ENCODE assay signal across 31 mouse cellular contexts in genomic region chr5:33044636-33045315, GRCm38 (mm10). TPM values are rescaled to one million over a fixed set of nuclear protein-coding genes. Genes with fewer than 3 reads are reported as not detected.
DNase-seq lines count a peak whose midpoint lies in the region; ATAC-seq and TF ChIP-seq lines count a peak whose summit lies in the region.
"Had no signal": no experiment of that assay in that cellular context is flagged by ENCODE, and none has a peak within 500 bp of the region (broad histone marks: within the 10 kb centered on the region; RNA-seq: fewer than 3 reads in every experiment).

No protein-coding gene starts in this region.

- TF ChIP-seq CTCF in intestine, postnatal 0 days (IDR thresholded peaks at IDR 0.05; ENCODE audit: low read depth), result peak; percentile 51
- 0 out of 2 replicates have a peak, but pooled peaks have one; percentile 5 for TF ChIP-seq CTCF in liver, adult 2 months (IDR thresholded peaks at IDR 0.05; ENCODE audit: low read depth, low read length)
- TF ChIP-seq CTCF in ES-Bruce4 (IDR thresholded peaks at IDR 0.05; ENCODE audit: low read depth, low read length), result peak; percentile 34

- no peak for ATAC-seq in intestine, postnatal 0 days
- no peak for ATAC-seq in intestine, embryonic 16.5 days
- ATAC-seq in liver, embryonic 11.5 days (replicated peaks; ENCODE audit: low FRiP score), result no peak
- ATAC-seq: forebrain, embryonic 15.5 days; midbrain, embryonic 15.5 days had no signal

- DNase-seq in liver, adult 2 months (ENCODE audit: extremely low read depth, low read depth, low spot score), result no peak
- DNase-seq in liver, embryonic 11.5 days (ENCODE audit: low spot score), result no peak
- DNase-seq in ZHBTc4 (ENCODE audit: low read depth, low spot score), result peak; percentile 89
- no peak for DNase-seq in adrenal gland, postnatal 10 days
- DNase-seq: adrenal gland, postnatal 36 days; cerebellum, adult 11 months; cerebellum, adult 9-11 months; gastrocnemius, postnatal 10 days; heart, postnatal 10 days; layer of hippocampus, adult 9-11 months; liver, embryonic 13.5 days; lung, postnatal 36 days; right cerebral cortex, postnatal 14 days; spleen, adult 18-20 months; thymus, postnatal 25 days had no signal

- WGBS in intestine, postnatal 0 days, result 90% methylated on average over 12 of the region's 12 CpGs
- 91% methylated on average over 12 of the region's 12 CpGs for WGBS in intestine, embryonic 16.5 days
- 95% methylated on average over 12 of the region's 12 CpGs for WGBS in liver, adult 2 months
- 92% methylated on average over 12 of the region's 12 CpGs for WGBS in liver, embryonic 11.5 days

- no peak overlapping the region for H3K9ac ChIP-seq in intestine, postnatal 0 days (ENCODE audit: low read depth, low read length)
- no peak overlapping the region for H3K9ac ChIP-seq in intestine, embryonic 16.5 days (ENCODE audit: low read depth, low read length)
- H3K9ac ChIP-seq in liver, adult 2 months (ENCODE audit: low read depth, low read length), result no peak overlapping the region
- no peak overlapping the region for H3K9ac ChIP-seq in liver, embryonic 11.5 days (ENCODE audit: low read depth, low read length)
- H3K9ac ChIP-seq in ES-Bruce4 (ENCODE audit: low read depth, poor library complexity, severe bottlenecking), result no peak overlapping the region
- H3K9ac ChIP-seq: embryonic facial prominence, embryonic 15.5 days; forebrain, embryonic 15.5 days; heart, embryonic 12.5 days; liver, embryonic 13.5 days; lung, embryonic 15.5 days; midbrain, embryonic 15.5 days; neural tube, embryonic 12.5 days had no signal

- TF ChIP-seq EP300 in ES-Bruce4 (IDR thresholded peaks at IDR 0.05; ENCODE audit: insufficient read depth, low read depth, low read length), result no peak

- no peak overlapping the region for H3K4me2 ChIP-seq in intestine, postnatal 0 days (replicated peaks; ENCODE audit: low read depth)
- no peak overlapping the region for H3K4me2 ChIP-seq in intestine, embryonic 16.5 days (ENCODE audit: low read depth, low read length)
- no peak overlapping the region for H3K4me2 ChIP-seq in liver, embryonic 11.5 days
- H3K4me2 ChIP-seq: embryonic facial prominence, embryonic 15.5 days; forebrain, embryonic 15.5 days; heart, embryonic 12.5 days; liver, embryonic 13.5 days; lung, embryonic 15.5 days; midbrain, embryonic 15.5 days; neural tube, embryonic 12.5 days had no signal

- H3K4me3 ChIP-seq in intestine, postnatal 0 days (ENCODE audit: low read depth, low read length), result no peak overlapping the region
- H3K4me3 ChIP-seq in intestine, embryonic 16.5 days (ENCODE audit: low read length), result no peak overlapping the region
- H3K4me3 ChIP-seq in liver, adult 2 months (ENCODE audit: insufficient read depth, low read depth, low read length), result no peak overlapping the region
- H3K4me3 ChIP-seq in liver, embryonic 11.5 days (ENCODE audit: low read depth, low read length), result no peak overlapping the region
- H3K4me3 ChIP-seq in ES-Bruce4 (ENCODE audit: low read depth, low read length), result no peak overlapping the region
- H3K4me3 ChIP-seq: embryonic facial prominence, embryonic 15.5 days; forebrain, embryonic 15.5 days; heart, embryonic 12.5 days; left cerebral cortex, adult 2 months; liver, embryonic 13.5 days; lung, embryonic 15.5 days; midbrain, embryonic 15.5 days; neural tube, embryonic 12.5 days had no signal

- no peaks in the 10 kb centered on the region for H3K36me3 ChIP-seq in intestine, postnatal 0 days (ENCODE audit: control insufficient read depth, insufficient read depth)
- no peaks in the 10 kb centered on the region for H3K36me3 ChIP-seq in intestine, embryonic 16.5 days (ENCODE audit: control insufficient read depth, insufficient read depth, low read length)
- H3K36me3 ChIP-seq in liver, adult 2 months (ENCODE audit: control insufficient read depth, insufficient read depth, low read length), result no peaks in the 10 kb centered on the region
- H3K36me3 ChIP-seq in liver, embryonic 11.5 days (ENCODE audit: control insufficient read depth, insufficient read depth, low read length), result no peaks in the 10 kb centered on the region
- H3K36me3 ChIP-seq in ES-Bruce4 (ENCODE audit: control insufficient read depth, insufficient read depth, low read length, poor library complexity, severe bottlenecking), result no peaks in the 10 kb centered on the region
- H3K36me3 ChIP-seq: embryonic facial prominence, embryonic 15.5 days; forebrain, embryonic 15.5 days; G1E; heart, embryonic 12.5 days; liver, embryonic 13.5 days; lung, embryonic 15.5 days; midbrain, embryonic 15.5 days; neural tube, embryonic 12.5 days had no signal

- no peaks in the 10 kb centered on the region for H3K27me3 ChIP-seq in intestine, postnatal 0 days (replicated peaks; ENCODE audit: control insufficient read depth, insufficient read depth, low read length)
- H3K27me3 ChIP-seq in intestine, embryonic 16.5 days (replicated peaks; ENCODE audit: control insufficient read depth, insufficient read depth, low read length), result no peaks in the 10 kb centered on the region
- no peaks in the 10 kb centered on the region for H3K27me3 ChIP-seq in liver, adult 2 months (ENCODE audit: control insufficient read depth, insufficient read depth, low read length)
- H3K27me3 ChIP-seq in liver, embryonic 11.5 days (replicated peaks; ENCODE audit: control insufficient read depth, insufficient read depth, low read length), result no peaks in the 10 kb centered on the region
- no peaks in the 10 kb centered on the region for H3K27me3 ChIP-seq in ES-Bruce4 (ENCODE audit: control insufficient read depth, insufficient read depth, low read length, poor library complexity, severe bottlenecking)
- H3K27me3 ChIP-seq: forebrain, embryonic 15.5 days; heart, embryonic 12.5 days; lung, embryonic 15.5 days; midbrain, embryonic 15.5 days; neural tube, embryonic 12.5 days had no signal

- peaks cover 4% of the 10 kb centered on the region; the same call in 1 of the 2 replicates for H3K4me1 ChIP-seq in intestine, postnatal 0 days (replicated peaks; ENCODE audit: control insufficient read depth, insufficient read depth, low read length)
- no peaks in the 10 kb centered on the region for H3K4me1 ChIP-seq in intestine, embryonic 16.5 days (ENCODE audit: control insufficient read depth, insufficient read depth, low read length)
- H3K4me1 ChIP-seq in liver, adult 2 months (ENCODE audit: control insufficient read depth, insufficient read depth, low read length), result no peaks in the 10 kb centered on the region; the same call in 1 of the 2 replicates
- no peaks in the 10 kb centered on the region for H3K4me1 ChIP-seq in liver, embryonic 11.5 days (replicated peaks; ENCODE audit: control insufficient read depth, insufficient read depth, low read length)
- no peaks in the 10 kb centered on the region for H3K4me1 ChIP-seq in ES-Bruce4 (ENCODE audit: control insufficient read depth, insufficient read depth, low read length)
- H3K4me1 ChIP-seq: embryonic facial prominence, embryonic 15.5 days; lung, embryonic 15.5 days; midbrain, embryonic 15.5 days; neural tube, embryonic 12.5 days had no signal

- H3K79me2 ChIP-seq in liver, adult 2 months (ENCODE audit: control insufficient read depth, insufficient read depth, low read length), result no peaks in the 10 kb centered on the region

- no peaks in the 10 kb centered on the region for H3K9me3 ChIP-seq in intestine, postnatal 0 days (ENCODE audit: control insufficient read depth)
- H3K9me3 ChIP-seq in intestine, embryonic 16.5 days (ENCODE audit: control insufficient read depth, low read length), result peaks cover 3% of the 10 kb centered on the region; the same call in 1 of the 2 replicates
- no peaks in the 10 kb centered on the region for H3K9me3 ChIP-seq in liver, embryonic 11.5 days (ENCODE audit: control insufficient read depth, low read length)
- H3K9me3 ChIP-seq in ES-Bruce4 (replicated peaks; ENCODE audit: control insufficient read depth, insufficient read depth, low read length, poor library complexity, severe bottlenecking), result no peaks in the 10 kb centered on the region
- H3K9me3 ChIP-seq: embryonic facial prominence, embryonic 15.5 days; forebrain, embryonic 15.5 days; liver, embryonic 13.5 days; lung, embryonic 15.5 days; midbrain, embryonic 15.5 days; neural tube, embryonic 12.5 days had no signal

- TF ChIP-seq POLR2A in liver, adult 2 months (IDR thresholded peaks at IDR 0.05; ENCODE audit: extremely low read depth, insufficient read depth, low read length), result no peak
- no peak for TF ChIP-seq POLR2A in ES-Bruce4 (IDR thresholded peaks at IDR 0.05; ENCODE audit: insufficient read depth, low read length)

- H3K27ac ChIP-seq in intestine, postnatal 0 days (ENCODE audit: low read depth, low read length), result no peak overlapping the region
- no peak overlapping the region for H3K27ac ChIP-seq in intestine, embryonic 16.5 days (ENCODE audit: low read length)
- H3K27ac ChIP-seq in liver, adult 2 months (replicated peaks; ENCODE audit: insufficient read depth, low read depth, low read length), result no peak overlapping the region
- H3K27ac ChIP-seq in liver, embryonic 11.5 days (ENCODE audit: low read depth, low read length), result no peak overlapping the region
- no peak overlapping the region for H3K27ac ChIP-seq in ES-Bruce4 (ENCODE audit: insufficient read depth, low read length)
- H3K27ac ChIP-seq: embryonic facial prominence, embryonic 15.5 days; forebrain, embryonic 15.5 days; left cerebral cortex, adult 2 months; liver, embryonic 13.5 days; lung, embryonic 15.5 days; midbrain, embryonic 15.5 days; neural tube, embryonic 12.5 days had no signal

RNA-seq across cellular contexts. Expression of gene Ywhah, which starts 26.2 kb away (rescaled TPM):
- polyA plus RNA-seq in intestine, postnatal 0 days (2015; fragmentation: Nextera tagmentation; extraction: Ambion mirVana), result 253 and 260 TPM in 2 replicates
- 408 and 430 TPM in 2 replicates for polyA plus RNA-seq in intestine, embryonic 16.5 days (2015; fragmentation: Nextera tagmentation; extraction: Ambion mirVana)
- total RNA-seq in liver, adult 2 months (2014; rRNA removed), result 23.4 and 26.7 TPM in 2 replicates
- 29.5 and 31.2 TPM in 2 replicates for polyA plus RNA-seq in liver, adult 2 months (2012; rRNA removed)
- 361 and 380 TPM in 2 replicates for polyA plus RNA-seq in liver, embryonic 11.5 days (2014; fragmentation: Nextera tagmentation; extraction: Ambion mirVana)
- polyA plus RNA-seq in ES-Bruce4 (2011; ENCODE audit: insufficient read depth, insufficient read length, low read depth, missing spikeins), result 309 and 334 TPM in 2 replicates
- 100 to 1,000 TPM; 137 to 144 TPM for total RNA-seq in adrenal gland, postnatal 10 days (2021)

RNA-seq across cellular contexts. Expression of gene Slc5a1, which starts 59.2 kb away (rescaled TPM):
- polyA plus RNA-seq in intestine, postnatal 0 days (2015; fragmentation: Nextera tagmentation; extraction: Ambion mirVana), result 158 and 164 TPM in 2 replicates
- polyA plus RNA-seq in intestine, embryonic 16.5 days (2015; fragmentation: Nextera tagmentation; extraction: Ambion mirVana), result 93.5 and 131 TPM in 2 replicates
- 0.34 and 0.55 TPM in 2 replicates for total RNA-seq in liver, adult 2 months (2014; rRNA removed)
- polyA plus RNA-seq in liver, adult 2 months (2012; rRNA removed), result 0.22 and 0.36 TPM in 2 replicates
- polyA plus RNA-seq in liver, embryonic 11.5 days (2014; fragmentation: Nextera tagmentation; extraction: Ambion mirVana), result not detected in 2 replicates
- polyA plus RNA-seq in ES-Bruce4 (2011; ENCODE audit: insufficient read depth, insufficient read length, low read depth, missing spikeins), result 0.78 and 1.1 TPM in 2 replicates
- under 1 TPM; 0.06 to 0.12 TPM for total RNA-seq in adrenal gland, postnatal 10 days (2021)
- total RNA-seq: adrenal gland, postnatal 36 days; common myeloid progenitor, adult 5-6 weeks; gastrocnemius, postnatal 10 days; granulocyte monocyte progenitor cell, adult 5-6 weeks; left cerebral cortex, adult 2 months; left cerebral cortex, postnatal 36 days; megakaryocyte-erythroid progenitor cell, adult 5-6 weeks had no signal
- polyA plus RNA-seq: forebrain, embryonic 15.5 days; G1E; heart, embryonic 12.5 days; hindbrain, embryonic 11.5 days; liver, embryonic 13.5 days had no signal

Comparison
In these comparisons a context has a peak if more than half of its experiments do, and no peak if none do; other contexts are left out.
1. RNA of gene Slc5a1, which starts 59.2 kb away (polyA plus RNA-seq): 158 to 164 TPM in intestine, postnatal 0 days and 93.5 to 131 TPM in intestine, embryonic 16.5 days; 0.78 to 1.1 TPM in ES-Bruce4, 0.22 to 0.36 TPM in liver, adult 2 months and not detected in liver, embryonic 11.5 days; every median in the first group is over 10 times any median in the second.
2. Peak in every context shown above with its lines, with median percentiles within 50 percentile points of each other: CTCF ChIP-seq.